Mouse (Mus musculus) urinary bladder, postnatal 14 days (tissue): ENCODE results near the gene Mocs3.

Experiments
- DNase-seq: peaks from one replicate; pipeline ENCODE4 v3.0.0; 2021; ENCODE audit warnings: low spot score

Mocs3 gene

GRCm38 (mm10) chr2:168242841-168243240, 12.4 kb downstream of the Mocs3 start:
- no peak for DNase-seq

GRCm38 (mm10) chr2:168243278-168243677, 12.9 kb downstream of the Mocs3 start:
- DNase-seq, result no peak

DNA sequence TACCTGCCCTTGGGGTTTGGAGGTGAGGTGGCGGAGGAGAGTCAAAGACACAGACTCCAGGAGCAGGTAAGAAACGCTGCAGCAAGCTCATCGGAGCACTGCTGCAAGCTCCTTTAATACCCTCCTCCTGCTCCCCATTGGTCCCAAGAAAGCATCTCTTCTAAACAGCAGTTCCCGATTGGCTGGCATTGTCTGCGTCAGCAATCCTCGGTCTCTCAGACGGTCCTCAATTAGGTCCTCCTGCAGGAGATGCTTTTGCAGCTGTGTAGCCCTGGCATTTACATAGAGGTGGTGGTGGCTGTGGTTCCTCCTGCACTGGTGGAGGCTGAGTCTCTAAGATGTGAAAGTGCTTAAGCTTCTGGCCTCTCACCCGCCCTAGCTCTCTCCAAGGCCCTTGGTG, 15.1 kb downstream of the Mocs3 start:
- DNase-seq, result no peak

GRCm38 (mm10) chr2:168248167-168248855, 17.9 kb downstream of the Mocs3 start:
- no peak for DNase-seq

DNA sequence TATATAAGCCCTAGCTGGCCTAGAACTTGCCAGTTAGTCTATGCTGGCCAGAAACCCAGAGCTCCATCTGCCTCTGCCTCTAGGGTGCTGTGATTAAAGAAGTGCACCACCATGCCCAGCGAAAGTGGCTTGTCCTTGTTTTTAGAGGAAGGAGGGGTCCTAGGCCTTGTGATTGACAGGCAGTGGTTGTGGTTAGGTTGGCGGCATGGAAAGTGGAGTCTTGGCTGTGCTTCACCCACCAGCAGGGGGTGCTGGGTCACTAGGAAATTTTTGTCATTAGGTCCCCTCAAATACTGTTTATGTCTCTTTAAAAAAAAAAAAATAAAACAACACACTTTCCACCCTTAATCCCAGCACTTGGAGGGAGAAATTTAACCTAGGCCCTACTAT, 18.4 kb downstream of the Mocs3 start:
- DNase-seq, result no peak

- peak; percentile 86 for DNase-seq
Observed at GRCm38 (mm10) chr2:168250270-168250669, 19.8 kb downstream of the Mocs3 start.

DNA sequence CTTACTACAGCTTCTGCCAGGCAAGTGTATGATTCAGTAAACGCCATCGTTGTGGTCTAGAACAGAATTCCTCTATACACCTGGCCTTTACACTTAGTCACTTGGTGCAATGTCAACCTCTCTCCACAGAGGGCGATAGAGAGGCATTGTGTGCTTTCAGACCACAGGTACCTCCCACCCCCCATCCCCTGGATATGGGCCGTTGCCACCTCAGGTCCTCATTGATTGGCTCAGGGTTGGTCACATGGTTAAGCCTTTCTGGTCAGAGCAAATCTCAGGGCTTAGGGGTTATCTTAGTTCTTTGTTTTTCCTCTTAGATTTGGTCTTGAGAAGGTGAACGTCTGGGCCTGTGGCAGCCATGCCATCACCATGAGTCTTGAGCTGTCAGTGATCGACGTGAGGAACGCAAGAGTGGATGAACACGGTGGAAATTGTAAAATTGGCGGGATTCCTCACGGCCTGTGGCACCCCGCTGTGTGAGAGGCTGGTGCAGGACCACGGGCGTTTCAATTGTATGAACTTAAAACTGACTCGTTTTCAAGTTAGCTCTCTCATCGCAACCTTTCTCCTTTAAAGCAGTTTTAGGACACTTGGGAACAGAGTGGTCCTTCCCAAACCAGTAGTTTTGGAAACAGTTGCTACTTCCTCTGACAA, 22.3 kb downstream of the Mocs3 start:
- peak; percentile 39 for DNase-seq

DNA sequence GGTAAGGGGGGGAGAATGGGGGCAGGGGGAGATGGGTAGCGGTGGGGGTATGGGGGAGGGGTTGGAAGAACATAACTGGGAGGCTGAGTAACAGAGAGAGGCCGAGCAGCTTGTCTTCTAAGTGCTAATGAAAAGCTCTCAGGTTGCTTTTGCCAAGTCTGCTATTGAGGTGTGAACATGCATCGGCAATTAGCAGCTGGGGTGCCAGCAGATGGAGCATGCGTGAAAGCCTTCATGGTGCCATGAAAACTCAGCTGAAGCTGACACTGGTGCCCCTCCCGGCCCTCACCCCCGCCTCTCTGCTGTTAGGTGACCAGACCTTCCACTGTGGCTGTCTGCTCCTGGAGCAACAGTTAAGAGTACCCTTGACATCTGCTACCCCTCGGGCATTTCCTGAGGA, 23.4 kb downstream of the Mocs3 start:
- DNase-seq, result no peak

DNA sequence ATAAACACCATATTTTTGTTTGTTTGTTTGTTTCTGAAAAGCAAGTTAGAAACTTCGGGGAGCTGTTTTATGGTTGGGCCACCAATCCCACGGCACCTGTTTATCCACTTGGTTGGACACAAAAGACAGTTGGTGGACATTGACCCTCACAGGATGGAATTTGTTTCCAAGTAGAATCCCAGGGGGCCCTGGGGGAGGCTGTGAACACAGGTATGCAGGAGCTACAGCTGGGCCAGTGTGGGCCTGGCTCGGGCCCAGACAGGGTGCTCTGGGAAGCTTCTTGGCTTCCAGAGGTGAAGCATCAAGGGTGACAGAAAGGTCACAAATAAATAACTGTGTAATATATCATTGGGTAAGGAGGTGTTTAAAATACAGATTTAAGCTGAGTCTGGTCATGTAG, 26.1 kb downstream of the Mocs3 start:
- no peak for DNase-seq

DNA sequence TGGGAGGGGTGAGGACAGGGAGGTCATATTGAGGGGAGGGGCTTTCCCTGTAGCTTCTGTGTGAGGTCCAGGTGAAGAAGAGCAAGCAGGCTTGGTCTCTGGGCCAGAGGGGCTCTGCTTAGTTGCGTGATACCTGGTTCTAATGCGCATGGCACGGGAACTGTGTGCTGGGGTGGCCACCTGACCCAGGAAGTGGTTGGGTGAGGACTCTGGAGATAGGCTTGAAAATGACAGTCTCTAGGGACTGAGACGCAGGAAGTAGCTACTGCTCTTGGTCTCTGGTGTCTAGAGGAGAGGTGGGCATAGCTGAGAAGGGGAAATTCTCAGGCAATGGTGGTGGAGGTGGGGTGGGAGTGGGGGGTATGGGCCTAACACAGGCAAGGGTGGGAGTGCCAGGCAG, 26.8 kb downstream of the Mocs3 start:
- DNase-seq, result no peak

GRCm38 (mm10) chr2:168259046-168259445, 28.6 kb downstream of the Mocs3 start:
- no peak for DNase-seq

GRCm38 (mm10) chr2:168260124-168260523, 29.7 kb downstream of the Mocs3 start:
- DNase-seq, result no peak

GRCm38 (mm10) chr2:168260900-168261299, 30.5 kb downstream of the Mocs3 start:
- no peak for DNase-seq

- peak; percentile 57 for DNase-seq
Observed at GRCm38 (mm10) chr2:168268033-168268432, 37.6 kb downstream of the Mocs3 start.

DNA sequence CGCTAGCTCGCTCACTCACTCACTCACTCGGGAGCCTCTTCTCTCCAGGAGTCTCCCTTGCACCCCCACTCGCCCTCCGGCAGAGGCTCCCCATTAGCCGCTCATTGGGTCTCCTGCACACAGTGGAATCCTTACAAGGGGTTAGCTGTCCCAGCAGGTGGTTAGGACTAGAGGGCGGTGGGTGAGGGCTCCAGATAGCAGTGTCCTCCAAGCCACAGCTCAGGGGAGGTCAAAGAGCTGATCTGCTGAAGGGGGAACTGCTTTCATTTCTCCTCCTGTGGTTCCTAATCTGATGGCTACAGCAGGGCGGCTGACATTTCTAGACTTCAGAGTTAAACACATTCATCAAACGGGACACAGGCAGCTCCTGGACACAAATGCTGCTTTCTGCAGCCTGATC, 43.0 kb downstream of the Mocs3 start:
- no peak for DNase-seq

- DNase-seq, result peak; percentile 75
Observed at GRCm38 (mm10) chr2:168274374-168274935, 44.0 kb downstream of the Mocs3 start.

GRCm38 (mm10) chr2:168280729-168281581, 50.5 kb downstream of the Mocs3 start:
- DNase-seq, result peak; percentile 55

GRCm38 (mm10) chr2:168281582-168281981, 51.2 kb downstream of the Mocs3 start, which contains the start of gene Kcng1:
Gene Kcng1, minus strand, starts transcription at chr2:168281736.
- no peak for DNase-seq
